Mouse (Mus musculus) liver (tissue): Measurements from ENCODE around the gene Tmed8.
A peak's percentile ranks its signal among the peaks of the same experiment; 100 is the strongest.
"Not testable (repeated sequence)": the region's sequence is repeated elsewhere in the genome, so short reads cannot be mapped to it uniquely, and the experiment has no call there.

Source experiments
- DNase-seq: peaks from one replicate; pipeline ENCODE4 v3.0.0-alpha.2; 2020; ENCODE audit warnings: mixed read lengths

Gene Tmed8

GRCm38 (mm10) chr12:87199973-87200586, at the start of gene Tmed8:
TSS of gene Tmed8 (minus strand) at chr12:87200454.
- DNase-seq: peak; percentile 68

DNA sequence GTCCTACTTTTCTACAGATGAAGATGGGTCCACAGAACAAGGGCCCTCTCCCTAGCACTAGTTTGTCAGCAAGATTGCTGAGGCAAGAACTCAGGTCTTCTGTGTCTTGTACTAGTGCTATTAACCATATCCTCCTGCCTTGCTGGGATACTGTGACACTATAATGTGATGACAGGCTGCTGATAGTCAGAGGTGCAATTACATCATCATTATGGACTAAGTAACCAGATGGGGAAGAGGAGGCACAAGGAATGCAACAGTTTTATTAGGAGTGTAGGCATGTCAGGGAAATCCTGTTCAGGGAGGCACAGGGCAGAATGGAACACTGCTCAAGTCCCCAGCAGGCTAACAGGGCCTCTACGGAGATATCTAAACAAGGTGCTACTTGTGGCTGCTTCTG, 38.4 kb upstream of the Tmed8 start, which contains the start of gene Noxred1:
Noxred1 (minus strand) TSS at position 101 of the 400 bp plus-strand sequence.
- no peak for DNase-seq

- no peak for DNase-seq
Observed at GRCm38 (mm10) chr12:87236882-87237483, 36.7 kb upstream of the Tmed8 start.

DNA sequence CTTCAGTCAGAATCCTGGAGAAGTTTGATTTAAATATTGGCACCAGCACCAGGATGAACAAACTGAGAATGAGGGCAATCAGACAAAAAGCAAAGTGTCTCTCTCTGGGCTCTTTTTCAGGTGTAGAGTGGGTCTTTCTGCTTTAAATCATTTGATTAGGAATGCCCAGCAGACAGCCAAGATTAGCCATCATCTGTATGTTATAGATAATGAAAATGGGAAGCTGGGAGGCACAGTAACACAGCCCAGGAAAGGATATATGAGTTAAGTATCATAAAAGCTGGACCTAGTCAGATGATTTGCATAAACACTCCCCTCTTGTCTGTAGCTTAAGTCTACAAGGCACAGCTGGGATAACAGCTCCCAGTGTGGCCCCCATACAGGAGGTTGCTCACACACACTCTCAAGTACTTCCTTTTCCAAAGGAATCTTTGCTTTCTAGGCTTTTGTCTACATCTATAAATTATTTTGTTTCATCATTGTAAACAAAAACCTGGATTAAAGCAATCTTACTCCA, 30.2 kb upstream of the Tmed8 start:
- DNase-seq: no peak

DNA sequence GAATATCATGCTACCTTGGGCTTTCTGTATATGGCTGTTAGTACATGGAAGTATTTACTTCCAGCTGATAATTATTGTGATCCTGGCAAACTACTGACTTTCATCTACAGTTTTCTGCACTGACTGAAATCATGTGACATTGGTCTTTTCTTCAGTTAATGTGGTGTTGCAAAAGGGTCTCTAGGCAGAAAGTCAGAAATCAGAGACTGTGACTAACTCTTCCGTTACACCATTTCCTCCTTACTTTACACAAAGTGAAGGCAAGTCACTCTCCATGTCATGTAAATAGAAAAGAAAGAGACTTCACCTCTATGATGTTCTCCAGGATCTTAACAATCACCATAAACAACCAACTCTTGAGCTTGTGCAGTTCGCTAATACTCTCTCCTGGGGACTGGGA, 29.4 kb upstream of the Tmed8 start:
- no peak for DNase-seq

GRCm38 (mm10) chr12:87226801-87227200, 26.5 kb upstream of the Tmed8 start:
- DNase-seq: peak; percentile 16

- peak; percentile 26 for DNase-seq
Observed at GRCm38 (mm10) chr12:87224950-87225349, 24.7 kb upstream of the Tmed8 start.

DNA sequence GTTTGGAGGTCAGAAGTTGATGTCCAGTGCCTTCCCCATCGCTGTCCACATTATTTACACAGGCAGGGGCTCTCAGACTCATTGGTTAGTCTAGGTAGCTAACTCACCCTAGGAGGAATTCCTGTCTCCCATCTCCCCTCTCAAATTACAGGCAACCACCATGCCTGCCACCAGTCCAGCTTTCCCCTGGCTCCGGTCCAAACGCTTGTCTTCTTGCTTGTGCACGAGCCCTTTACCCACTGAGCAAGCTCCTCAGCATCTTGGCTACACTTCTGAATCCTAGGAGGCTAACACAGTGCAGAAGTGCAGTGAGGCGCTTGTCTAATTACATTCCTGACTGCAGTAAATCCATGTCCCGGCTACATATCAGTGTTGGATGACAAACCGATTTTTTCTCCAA, 19.1 kb upstream of the Tmed8 start:
- no peak for DNase-seq

GRCm38 (mm10) chr12:87217596-87217995, 17.3 kb upstream of the Tmed8 start:
- no peak for DNase-seq

- DNase-seq: no peak
Observed at GRCm38 (mm10) chr12:87216053-87216452, 15.8 kb upstream of the Tmed8 start.

DNA sequence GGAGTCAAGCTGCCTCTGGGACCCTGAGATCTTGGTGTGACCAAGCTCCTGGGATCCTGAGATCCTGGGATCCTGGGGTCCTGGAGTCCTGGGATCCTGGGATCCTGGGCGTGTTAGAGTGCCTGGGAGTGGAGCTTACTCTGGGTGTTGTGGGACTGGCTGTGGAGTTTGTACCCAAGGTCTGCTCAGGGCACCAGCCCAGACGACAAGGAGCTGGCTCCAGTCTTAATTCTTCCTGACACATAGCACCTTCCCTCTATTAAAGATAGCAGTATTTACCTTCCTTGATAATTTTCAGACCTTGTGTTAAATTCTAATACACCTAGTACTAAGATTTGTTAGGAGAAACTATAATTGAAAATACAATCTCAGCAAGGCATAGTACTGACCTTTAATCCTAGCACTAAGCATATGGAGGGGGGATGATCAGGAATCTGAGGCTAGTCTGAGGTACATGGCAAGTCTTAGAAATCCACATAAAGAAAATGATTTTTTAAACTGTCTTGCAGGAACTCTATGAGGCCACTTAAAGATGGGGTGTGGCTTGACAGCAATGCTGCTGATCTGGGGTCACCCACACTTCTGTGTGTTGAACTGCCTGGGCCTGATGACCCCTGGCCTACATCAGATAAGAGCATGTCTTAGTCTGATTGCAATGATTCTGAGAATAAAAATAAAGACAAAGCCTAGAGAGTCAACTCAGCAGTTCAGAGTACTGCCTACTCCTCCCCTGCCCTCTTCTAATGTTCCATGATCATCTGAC, 12.8 kb upstream of the Tmed8 start:
- DNase-seq: no peak

DNA sequence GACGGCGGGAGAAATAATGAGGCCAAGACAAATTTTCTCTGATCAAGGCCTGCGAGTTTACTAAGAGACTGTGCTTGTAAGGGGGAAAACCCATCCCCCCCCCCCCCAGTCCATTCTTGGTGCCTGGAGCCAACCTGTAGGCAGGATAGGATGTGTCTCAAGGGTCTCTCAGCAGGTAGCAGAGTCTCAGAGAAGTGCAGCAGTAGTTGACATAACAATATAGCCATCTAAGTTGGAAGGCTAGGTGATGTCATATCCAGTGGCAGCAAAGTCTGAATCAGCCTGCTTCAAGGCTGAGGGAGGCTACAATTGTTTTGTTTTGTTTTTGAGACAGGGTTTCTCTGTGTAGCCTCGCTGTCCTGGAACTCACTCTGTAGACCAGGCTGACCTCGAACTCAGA, 5.5 kb upstream of the Tmed8 start:
- DNase-seq: not testable (repeated sequence)

DNA sequence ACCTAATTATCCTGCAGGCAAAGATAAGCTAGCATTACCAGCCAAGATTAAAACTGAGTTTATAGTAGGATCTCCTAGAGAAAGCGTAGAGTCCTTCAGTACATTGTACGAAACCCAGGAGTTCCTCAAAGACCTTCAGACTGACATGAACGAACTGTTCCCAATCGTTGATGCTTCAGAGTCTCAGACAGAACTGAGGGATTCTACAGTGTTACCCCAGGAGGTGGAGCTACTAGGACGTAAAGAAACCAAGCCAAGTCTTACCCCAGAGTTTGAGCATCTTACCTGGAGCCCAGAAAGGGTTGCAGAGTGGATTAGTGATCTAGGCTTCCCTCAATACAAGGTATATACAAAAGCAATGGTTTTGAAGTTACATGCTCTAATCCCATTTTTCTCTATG, 1.4 kb upstream of the Tmed8 start:
- no peak for DNase-seq

DNA sequence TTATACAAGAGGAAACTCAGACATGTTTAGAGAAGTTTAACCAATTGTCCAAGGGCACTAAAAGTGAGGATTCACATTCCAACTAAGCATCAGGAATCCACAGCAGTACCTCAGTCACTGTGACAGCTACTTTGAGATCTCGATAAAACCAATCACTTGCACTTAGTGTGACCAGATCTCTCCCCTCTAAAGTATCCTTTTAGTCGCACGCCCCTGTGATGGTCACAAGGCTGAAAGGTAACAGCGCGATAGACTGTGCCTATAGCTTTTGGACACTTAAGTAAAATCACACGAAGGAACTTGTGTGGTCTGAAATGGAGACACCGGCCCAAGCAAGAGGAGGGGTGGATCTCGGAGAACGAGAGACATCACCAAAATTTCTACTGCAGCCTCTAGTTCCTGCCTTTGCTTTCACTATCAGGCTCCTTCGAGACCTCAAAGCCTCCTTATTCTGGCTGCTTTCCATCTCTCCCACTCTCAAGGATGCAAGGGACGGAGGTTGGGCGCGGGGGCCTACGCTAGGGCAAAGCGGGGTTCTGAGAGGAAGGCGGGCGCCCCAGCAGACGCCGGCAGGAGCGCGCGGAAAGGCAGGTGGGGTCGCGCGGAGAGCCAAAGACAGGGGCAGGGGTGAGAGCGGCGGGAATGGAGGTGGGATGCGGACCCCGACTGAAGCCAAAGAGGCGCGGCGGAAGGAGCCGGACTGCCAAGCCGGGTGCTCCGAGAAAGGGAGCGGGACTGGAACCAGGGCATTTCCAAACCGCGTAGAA, 865 bp downstream of the Tmed8 start, which contains the start of gene Samd15:
Samd15 (plus strand) TSS at position 518 of the 767 bp plus-strand sequence.
- peak; percentile 17 for DNase-seq

DNA sequence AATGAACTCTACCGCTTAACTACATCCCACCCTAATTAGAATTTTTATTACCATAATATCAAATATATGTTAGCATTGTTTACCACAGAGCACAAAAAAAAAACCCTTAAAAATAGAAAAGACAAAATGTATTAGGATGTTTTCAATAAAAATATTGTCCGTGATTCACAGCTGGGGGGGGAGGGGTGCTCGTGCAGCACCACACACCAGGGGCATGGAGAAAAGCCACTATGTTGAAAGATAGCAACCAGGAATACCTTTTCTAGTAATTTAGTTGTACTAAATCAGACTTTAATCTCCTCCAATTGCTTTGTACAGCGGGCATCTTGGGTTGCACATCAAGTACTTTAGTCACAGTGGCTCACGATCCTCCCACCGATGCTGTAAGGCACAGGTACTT, 1.5 kb downstream of the Tmed8 start:
- no peak for DNase-seq

- DNase-seq: no peak
Observed at GRCm38 (mm10) chr12:87196310-87196709, 3.9 kb downstream of the Tmed8 start.

GRCm38 (mm10) chr12:87195069-87195468, 5.2 kb downstream of the Tmed8 start:
- DNase-seq: no peak

DNA sequence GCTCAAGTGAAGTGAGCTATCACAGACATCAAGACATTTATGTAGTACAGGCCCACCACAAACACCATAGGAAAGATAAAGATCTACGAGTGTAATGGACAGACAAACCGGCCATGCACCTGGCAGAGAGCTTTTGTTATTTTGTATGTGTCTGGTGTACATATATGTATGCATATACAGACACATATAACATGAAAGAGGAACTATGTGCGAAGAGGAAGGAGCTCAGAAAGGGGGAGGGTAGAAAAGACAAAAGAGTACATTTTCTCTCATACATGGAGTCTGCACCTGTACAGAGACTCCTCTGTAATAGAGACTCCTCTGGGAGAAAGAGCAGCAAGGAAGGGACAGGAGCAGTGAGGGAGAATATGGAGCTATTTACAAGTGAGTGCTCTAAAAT, 7.2 kb downstream of the Tmed8 start:
- DNase-seq: no peak

DNA sequence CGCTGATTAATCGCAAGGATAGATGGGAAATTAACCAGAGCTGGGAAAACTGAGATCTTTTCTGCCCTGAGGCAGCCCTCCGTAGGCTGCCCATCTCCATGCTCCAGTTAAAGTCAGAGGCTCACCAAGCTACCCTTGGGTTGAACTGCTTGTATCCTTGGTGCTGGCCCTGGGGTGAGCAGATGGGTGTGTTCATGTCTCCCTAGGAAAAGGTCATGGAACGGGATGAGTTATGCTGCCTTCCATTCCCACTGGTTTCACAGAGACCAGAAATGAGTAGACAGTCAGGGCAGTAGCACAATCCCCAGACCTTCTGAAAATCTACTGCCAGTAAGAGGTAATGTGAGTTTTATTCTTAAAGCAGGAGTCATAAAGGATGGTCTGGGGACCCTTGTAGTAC, 22.6 kb downstream of the Tmed8 start:
- no peak for DNase-seq

GRCm38 (mm10) chr12:87175194-87175946, 24.9 kb downstream of the Tmed8 start:
- DNase-seq: no peak

DNA sequence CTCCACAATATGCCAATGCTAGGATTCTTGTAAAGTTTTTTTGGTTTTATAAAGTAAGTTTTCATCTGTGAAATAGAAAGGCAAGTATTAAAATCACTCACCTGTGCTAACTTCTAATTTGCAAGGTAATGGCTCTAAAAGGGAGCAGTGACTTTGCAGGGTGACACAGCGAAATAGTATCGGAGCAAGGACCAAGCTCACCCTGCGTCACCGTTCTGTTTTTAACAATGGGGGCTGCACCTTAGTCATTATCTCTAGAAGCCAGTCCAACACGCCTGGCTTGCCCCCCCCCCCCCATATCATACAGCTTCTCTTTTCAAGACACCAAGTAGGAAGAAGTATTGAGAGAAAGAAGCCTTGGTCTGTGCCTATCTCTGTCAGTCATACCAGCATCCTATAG, 39.4 kb downstream of the Tmed8 start:
- DNase-seq: peak; percentile 56

GRCm38 (mm10) chr12:87160310-87160709, 39.9 kb downstream of the Tmed8 start:
- DNase-seq: no peak
